ENCODE assay signal across 11 mouse cellular contexts in genomic region chr10:60792365-60792764, GRCm38 (mm10). TPM values are rescaled to one million over a fixed set of nuclear protein-coding genes. Genes with fewer than 3 reads are reported as not detected.
DNase-seq lines count a peak whose midpoint lies in the region; ATAC-seq lines count a peak whose summit lies in the region.
"Had no signal": no experiment of that assay in that cellular context is flagged by ENCODE, and none has a peak within 500 bp of the region (broad histone marks: within the 10 kb centered on the region; RNA-seq: fewer than 3 reads in every experiment).

No protein-coding gene starts in this region.

- peak overlapping the region; percentile 91 to 93 for H3K27ac ChIP-seq in heart, embryonic 14.5 days (replicated peaks in 1 of 2; ENCODE audit: control insufficient read depth in 1 of 2, insufficient read depth in 1 of 2, low read depth in 2 of 2, low read length in 2 of 2)
- H3K27ac ChIP-seq in embryonic facial prominence, embryonic 10.5 days (replicated peaks) = peak overlapping the region; percentile 66; the same call in 1 of the 2 replicates
- H3K27ac ChIP-seq in intestine, embryonic 16.5 days (ENCODE audit: low read length) = peak overlapping the region; percentile 54
- H3K27ac ChIP-seq: hindbrain, embryonic 13.5 days; liver, embryonic 14.5 days had no signal

- peak overlapping the region; percentile 70 for H3K9ac ChIP-seq in heart, embryonic 14.5 days (ENCODE audit: low read length)
- H3K9ac ChIP-seq in intestine, embryonic 16.5 days (ENCODE audit: low read depth, low read length) = peak overlapping the region; percentile 40; the same call in 1 of the 2 replicates
- H3K9ac ChIP-seq: hindbrain, embryonic 13.5 days; liver, embryonic 14.5 days had no signal

- no peak for DNase-seq in heart, adult 8-10 months (ENCODE audit: low spot score)
- peak; percentile 47 to 61 for DNase-seq in kidney, postnatal 4 days
- DNase-seq in kidney, postnatal 25 days = no peak
- DNase-seq in embryonic facial prominence, embryonic 10.5 days (ENCODE audit: low spot score) = no peak
- DNase-seq in ovary, postnatal 10 days (ENCODE audit: low spot score) = no peak
- DNase-seq: cerebellum, adult 2 months had no signal

- 0 out of 2 replicates have a peak, but pooled peaks have one; percentile 5 for ATAC-seq in heart, embryonic 14.5 days (ENCODE audit: insufficient number of reproducible peaks, insufficient read depth, low FRiP score, low read depth)
- 0 out of 2 replicates have a peak, but pooled peaks have one; percentile 2 for ATAC-seq in intestine, embryonic 16.5 days

- H3K36me3 ChIP-seq in heart, embryonic 14.5 days (ENCODE audit: control insufficient read depth, insufficient read depth, low read length) = peaks cover 5% of the 10 kb centered on the region
- H3K36me3 ChIP-seq in embryonic facial prominence, embryonic 10.5 days (replicated peaks) = no peaks in the 10 kb centered on the region
- no peaks in the 10 kb centered on the region for H3K36me3 ChIP-seq in intestine, embryonic 16.5 days (ENCODE audit: control insufficient read depth, insufficient read depth, low read length)
- H3K36me3 ChIP-seq: hindbrain, embryonic 13.5 days had no signal

- H3K27me3 ChIP-seq in heart, embryonic 14.5 days (ENCODE audit: control insufficient read depth, insufficient read depth, low read length) = no peaks in the 10 kb centered on the region
- H3K27me3 ChIP-seq in embryonic facial prominence, embryonic 10.5 days (replicated peaks; ENCODE audit: low read depth, poor library complexity, severe bottlenecking) = peaks cover 25% of the 10 kb centered on the region
- H3K27me3 ChIP-seq in intestine, embryonic 16.5 days (replicated peaks; ENCODE audit: control insufficient read depth, insufficient read depth, low read length) = no peaks in the 10 kb centered on the region

- no peaks in the 10 kb centered on the region for H3K9me3 ChIP-seq in heart, embryonic 14.5 days (ENCODE audit: control insufficient read depth, low read length)
- H3K9me3 ChIP-seq in embryonic facial prominence, embryonic 10.5 days = no peaks in the 10 kb centered on the region
- H3K9me3 ChIP-seq in intestine, embryonic 16.5 days (ENCODE audit: control insufficient read depth, low read length) = no peaks in the 10 kb centered on the region
- H3K9me3 ChIP-seq: hindbrain, embryonic 13.5 days had no signal

- H3K4me3 ChIP-seq in heart, embryonic 14.5 days (ENCODE audit: control insufficient read depth in 1 of 2, insufficient read depth in 1 of 2, low read depth in 1 of 2, low read length in 2 of 2) = no peak overlapping the region
- no peak overlapping the region for H3K4me3 ChIP-seq in embryonic facial prominence, embryonic 10.5 days
- no peak overlapping the region for H3K4me3 ChIP-seq in intestine, embryonic 16.5 days (ENCODE audit: low read length)
- H3K4me3 ChIP-seq: hindbrain, embryonic 13.5 days had no signal

- 46% methylated on average over 10 of the region's 10 CpGs for WGBS in heart, embryonic 14.5 days
- WGBS in embryonic facial prominence, embryonic 10.5 days = 53% methylated on average over 10 of the region's 10 CpGs
- 30% methylated on average over 10 of the region's 10 CpGs for WGBS in intestine, embryonic 16.5 days

- H3K4me2 ChIP-seq in heart, embryonic 14.5 days (ENCODE audit: low read length) = peak overlapping the region; percentile 46
- no peak overlapping the region for H3K4me2 ChIP-seq in intestine, embryonic 16.5 days (ENCODE audit: low read depth, low read length)
- H3K4me2 ChIP-seq: hindbrain, embryonic 13.5 days; midbrain, embryonic 11.5 days had no signal

- H3K4me1 ChIP-seq in heart, embryonic 14.5 days (ENCODE audit: control insufficient read depth in 2 of 2, insufficient read depth in 2 of 2, low read length in 2 of 2) = peaks cover 50 to 63% of the 10 kb centered on the region in 2 experiments
- peaks cover 78% of the 10 kb centered on the region for H3K4me1 ChIP-seq in embryonic facial prominence, embryonic 10.5 days
- peaks cover 40% of the 10 kb centered on the region for H3K4me1 ChIP-seq in intestine, embryonic 16.5 days (ENCODE audit: control insufficient read depth, insufficient read depth, low read length)

RNA-seq across cellular contexts. Expression of gene Unc5b, which starts 39.0 kb away (rescaled TPM):
- 11.5 and 13.3 TPM in 2 replicates for polyA plus RNA-seq in heart, embryonic 14.5 days (2014; fragmentation: Nextera tagmentation; extraction: Ambion mirVana)
- 10 to 100 TPM in 3 of 4 experiments, 1 to 10 TPM in 1; 9.6 to 14.5 (median 12.0) TPM for total RNA-seq in heart, adult 8-10 months (2022)
- polyA plus RNA-seq in embryonic facial prominence, embryonic 10.5 days (2016; fragmentation: Nextera tagmentation; extraction: Ambion mirVana) = 6.0 and 7.2 TPM in 2 replicates
- polyA plus RNA-seq in intestine, embryonic 16.5 days (2015; fragmentation: Nextera tagmentation; extraction: Ambion mirVana) = 4.3 and 4.6 TPM in 2 replicates

RNA-seq across cellular contexts. Expression of gene Slc29a3, which starts 39.8 kb away (rescaled TPM):
- polyA plus RNA-seq in heart, embryonic 14.5 days (2014; fragmentation: Nextera tagmentation; extraction: Ambion mirVana) = 4.4 and 4.5 TPM in 2 replicates
- 1 to 10 TPM; 3.5 to 4.9 (median 3.8) TPM for total RNA-seq in heart, adult 8-10 months (2022)
- polyA plus RNA-seq in embryonic facial prominence, embryonic 10.5 days (2016; fragmentation: Nextera tagmentation; extraction: Ambion mirVana) = 9.4 and 12.7 TPM in 2 replicates
- polyA plus RNA-seq in intestine, embryonic 16.5 days (2015; fragmentation: Nextera tagmentation; extraction: Ambion mirVana) = 7.6 and 8.2 TPM in 2 replicates

Comparison
In these comparisons a context has a peak if more than half of its experiments do, and no peak if none do; other contexts are left out.
1. DNase-seq: peak in kidney, postnatal 4 days (2 of 2); none in heart, adult 8-10 months (single experiment), kidney, postnatal 25 days (0 of 2), embryonic facial prominence, embryonic 10.5 days (single experiment) and ovary, postnatal 10 days (single experiment).
2. Peak in every context shown above with its lines, with median percentiles within 50 percentile points of each other: H3K27ac ChIP-seq.